Mouse (Mus musculus) MEL (cell line): Measurements from ENCODE around the gene Prkg2. TPM values are rescaled to one million over a fixed set of nuclear protein-coding genes. Genes with fewer than 3 reads are reported as not detected.

Source experiments
- DNase-seq: peaks from one replicate; pipeline ENCODE4 v3.0.0; 2011; ENCODE audit warnings: low read depth, low spot score
- H3K27ac ChIP-seq: 2 replicates; pipeline ENCODE4 v1.5.1; 2012; ENCODE audit warnings: low read depth, mild to moderate bottlenecking, control low read depth, low read length, moderate library complexity; ENCODE audit not compliant: control insufficient read depth
- H3K27me3 ChIP-seq, 2 experiments: fragments of 150-350 bp in 1 of 2; sonication (generic) in 1 of 2; 2 replicates each; pipeline ENCODE4 v1.6.1; 2012; ENCODE audit warnings: low read length in 2 of 2, mild to moderate bottlenecking in 2 of 2, improper control_type of control experiment in 1 of 2, moderate library complexity in 1 of 2; ENCODE audit not compliant: insufficient read depth in 2 of 2, control insufficient read depth in 1 of 2
- H3K36me3 ChIP-seq, 2 experiments: 2 replicates each; pipeline ENCODE4 v1.6.1; 2012 to 2014; ENCODE audit warnings: low read length in 2 of 2, improper control_type of control experiment in 1 of 2, inconsistent platforms in 1 of 2, mild to moderate bottlenecking in 1 of 2; ENCODE audit not compliant: insufficient read depth in 2 of 2, control insufficient read depth in 1 of 2
- H3K4me1 ChIP-seq, 2 experiments: fragments of 150-350 bp in 1 of 2; sonication (generic) in 1 of 2; 2 replicates each; pipeline ENCODE4 v1.6.1; 2012; ENCODE audit warnings: low read length in 2 of 2, improper control_type of control experiment in 1 of 2, mild to moderate bottlenecking in 1 of 2; ENCODE audit not compliant: insufficient read depth in 2 of 2, control insufficient read depth in 1 of 2
- H3K4me3 ChIP-seq, 2 experiments: fragments of 150-350 bp in 1 of 2; sonication (generic) in 1 of 2; 2 replicates each; pipeline ENCODE4 v1.5.1; 2012; ENCODE audit warnings: low read depth in 2 of 2, low read length in 2 of 2, mild to moderate bottlenecking in 2 of 2, moderate library complexity in 2 of 2, control low read depth in 1 of 2, improper control_type of control experiment in 1 of 2; ENCODE audit not compliant: control insufficient read depth in 1 of 2, insufficient read depth in 1 of 2
- H3K79me2 ChIP-seq: 2 replicates; pipeline ENCODE4 v1.6.1; 2012; ENCODE audit warnings: mild to moderate bottlenecking, low read length, moderate library complexity; ENCODE audit not compliant: control insufficient read depth, poor library complexity, insufficient read depth
- H3K9ac ChIP-seq: 2 replicates; pipeline ENCODE4 v1.6.1; 2012; ENCODE audit warnings: low read depth, mild to moderate bottlenecking, control low read depth, low read length, moderate library complexity; ENCODE audit not compliant: control insufficient read depth, poor library complexity, severe bottlenecking
- H3K9me3 ChIP-seq: fragments of 150-350 bp; sonication (generic); replicated peaks from 2 replicates; pipeline ENCODE4 v1.6.1; 2012; ENCODE audit warnings: mild to moderate bottlenecking, low read length, improper control_type of control experiment, moderate library complexity; ENCODE audit not compliant: insufficient read depth
- BHLHE40 ChIP-seq: IDR thresholded peaks from 2 replicates; pipeline ENCODE4 v1.6.1; 2012; ENCODE audit warnings: low read depth, mild to moderate bottlenecking, inconsistent platforms, low read length, improper control_type of control experiment, borderline replicate concordance
- ELF1 ChIP-seq: IDR thresholded peaks from 2 replicates; pipeline ENCODE4 v1.6.1; 2014; ENCODE audit warnings: low read depth, mild to moderate bottlenecking, inconsistent platforms, low read length, improper control_type of control experiment, moderate library complexity
- EP300 ChIP-seq, 2 experiments: IDR thresholded peaks; 2 replicates each; pipeline ENCODE4 v1.6.1; 2011; ENCODE audit warnings: improper control_type of control experiment in 2 of 2, low read length in 2 of 2, low read depth in 1 of 2, mild to moderate bottlenecking in 1 of 2
- GABPA ChIP-seq: IDR thresholded peaks from 2 replicates; pipeline ENCODE4 v1.6.1; 2012; ENCODE audit warnings: low read depth, mild to moderate bottlenecking, inconsistent platforms, low read length, improper control_type of control experiment, moderate library complexity
- GATA1 ChIP-seq: IDR thresholded peaks from 2 replicates; pipeline ENCODE4 v1.6.1; 2011; ENCODE audit warnings: low read depth, low read length, improper control_type of control experiment
- JUND ChIP-seq: IDR thresholded peaks from 2 replicates; pipeline ENCODE4 v1.6.1; 2011; ENCODE audit warnings: low read depth, mild to moderate bottlenecking, improper control_type of control experiment, low read length
- MAFK ChIP-seq: IDR thresholded peaks from 2 replicates; pipeline ENCODE4 v1.6.1; 2011; ENCODE audit warnings: low read depth, mild to moderate bottlenecking, low read length, improper control_type of control experiment, borderline replicate concordance
- MEF2A ChIP-seq: IDR thresholded peaks from 2 replicates; pipeline ENCODE4 v1.6.1; 2014; ENCODE audit warnings: low read depth, mild to moderate bottlenecking, inconsistent platforms, low read length, improper control_type of control experiment; ENCODE audit not compliant: poor library complexity, insufficient replicate concordance, severe bottlenecking; ENCODE audit errors: extremely low read depth
- MYB ChIP-seq: IDR thresholded peaks from 2 replicates; pipeline ENCODE4 v1.6.1; 2011; ENCODE audit warnings: mild to moderate bottlenecking, low read depth, low read length, improper control_type of control experiment
- SIN3A ChIP-seq: IDR thresholded peaks from 2 replicates; pipeline ENCODE4 v1.6.1; 2012; ENCODE audit warnings: low read length, improper control_type of control experiment, inconsistent platforms
- SMC3 ChIP-seq: IDR thresholded peaks from 2 replicates; pipeline ENCODE4 v1.6.1; 2011; ENCODE audit warnings: low read depth, low read length, improper control_type of control experiment
- TBP ChIP-seq: IDR thresholded peaks from 2 replicates; pipeline ENCODE4 v1.8.0; 2011; ENCODE audit warnings: low read depth, low read length, improper control_type of control experiment
- UBTF ChIP-seq: IDR thresholded peaks from 2 replicates; pipeline ENCODE4 v1.6.1; 2012; ENCODE audit warnings: low read depth, mild to moderate bottlenecking, inconsistent platforms, low read length, improper control_type of control experiment, moderate library complexity, borderline replicate concordance; ENCODE audit not compliant: insufficient read depth
- USF2 ChIP-seq, 2 experiments: IDR thresholded peaks; 2 replicates each; pipeline ENCODE4 v1.6.1; 2011 to 2012; ENCODE audit warnings: improper control_type of control experiment in 2 of 2, low read length in 2 of 2, borderline replicate concordance in 1 of 2, inconsistent platforms in 1 of 2, low read depth in 1 of 2, mild to moderate bottlenecking in 1 of 2; ENCODE audit not compliant: insufficient read depth in 1 of 2
- ZC3H11A ChIP-seq: IDR thresholded peaks from 2 replicates; pipeline ENCODE4 v1.6.1; 2012; ENCODE audit warnings: low read depth, mild to moderate bottlenecking, inconsistent platforms, low read length, improper control_type of control experiment
- ZMIZ1 ChIP-seq: IDR thresholded peaks from 2 replicates; pipeline ENCODE4 v1.6.1; 2012; ENCODE audit warnings: low read depth, mild to moderate bottlenecking, inconsistent platforms, low read length, improper control_type of control experiment, moderate library complexity
- polyA plus RNA-seq, 2 experiments: library from polyadenylated mRNA; stranded (reverse) in 1 of 2; unstranded in 1 of 2; fragments of >175 nt in 1 of 2; fragments of >200 nt in 1 of 2; gene quantifications; 2 replicates each; pipeline versions ENCODE4 v1.2.1 to v1.2.4; 2012; ENCODE audit warnings: low replicate concordance in 2 of 2, low read depth in 1 of 2; ENCODE audit not compliant: insufficient read length in 2 of 2, insufficient read depth in 1 of 2, missing spikeins in 1 of 2
- total RNA-seq: library from RNA; depleted of rRNA; stranded (reverse); fragments of 300-350 nt; gene quantifications from 2 replicates; pipeline ENCODE4 v1.2.3, GENCODE M21; 2012

Prkg2 gene
- total and polyA plus RNA-seq, 3 experiments: not detected

DNA sequence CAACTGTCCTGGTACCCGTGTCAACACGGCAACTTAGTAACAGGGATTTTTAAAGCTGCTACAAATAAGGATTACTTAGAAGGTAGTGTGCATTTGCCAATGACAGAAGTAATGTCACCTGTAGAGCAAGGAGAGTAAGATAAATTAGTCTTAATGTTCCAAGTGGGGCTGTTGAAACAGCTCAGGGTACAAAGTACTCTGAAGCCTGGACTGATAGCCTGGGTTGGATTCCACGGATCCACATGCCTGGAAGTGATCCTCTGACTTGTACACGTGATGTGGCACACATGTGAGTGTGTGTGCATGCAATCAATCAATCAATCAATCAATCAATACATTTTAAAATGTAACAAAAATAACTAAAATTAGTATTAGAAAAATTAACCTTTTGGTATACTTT, 45.6 kb downstream of the Prkg2 start:
- DNase-seq: no peak
- Histone ChIP-seq H3K9ac (no peak overlapping the region), H3K79me2 (no peaks in the 10 kb centered on the region), H3K36me3 (no peaks in the 10 kb centered on the region), H3K4me1 (no peaks in the 10 kb centered on the region), H3K27me3 (no peaks in the 10 kb centered on the region), H3K27ac (no peak overlapping the region), H3K4me3 (no peak overlapping the region), H3K9me3 (no peaks in the 10 kb centered on the region)
- TF ChIP-seq GATA1 (no peak), GABPA (no peak), SMC3 (no peak), EP300 (IDR thresholded peaks at IDR 0.05; ENCODE audit: low read depth in 1 of 2, low read length in 2 of 2) (no peak), ZMIZ1 (no peak), TBP (no peak), MYB (no peak), JUND (no peak), USF2 (IDR thresholded peaks at IDR 0.05; ENCODE audit: borderline replicate concordance in 1 of 2, insufficient read depth in 1 of 2, low read depth in 1 of 2, low read length in 2 of 2) (no peak), SIN3A (no peak), MEF2A (no peak), ZC3H11A (no peak), UBTF (no peak)

DNA sequence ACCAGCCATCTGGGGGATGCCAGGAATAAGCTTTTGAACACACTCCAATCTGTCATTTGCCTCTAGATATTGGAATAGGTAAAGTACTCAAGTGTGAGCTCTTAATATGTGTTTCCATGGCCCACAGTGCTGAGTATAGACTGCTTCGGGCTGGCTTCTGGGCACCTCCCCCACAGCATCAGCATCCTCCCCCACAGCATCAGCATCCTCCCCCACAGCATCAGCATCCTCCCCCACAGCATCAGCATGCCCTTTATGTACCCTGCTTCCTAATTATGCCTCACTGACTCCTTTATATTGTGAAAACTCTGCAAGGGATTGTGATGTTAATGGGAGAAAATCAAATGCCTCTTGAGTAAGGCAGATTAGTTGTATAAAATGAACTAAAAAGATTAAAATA, 49.5 kb downstream of the Prkg2 start:
- no peak for DNase-seq
- no peak overlapping the region for H3K9ac ChIP-seq
- H3K79me2 ChIP-seq: no peaks in the 10 kb centered on the region
- H3K4me1 ChIP-seq: no peaks in the 10 kb centered on the region
- H3K4me3 ChIP-seq: no peak overlapping the region
- no peaks in the 10 kb centered on the region for H3K36me3 ChIP-seq
- TF ChIP-seq ELF1: no peak
- no peak for TF ChIP-seq TBP
- no peak for TF ChIP-seq MAFK
- no peak for TF ChIP-seq BHLHE40
- H3K9me3 ChIP-seq: no peaks in the 10 kb centered on the region
- no peak overlapping the region for H3K27ac ChIP-seq
- H3K27me3 ChIP-seq: no peaks in the 10 kb centered on the region; a peak in 1 of 4 replicates
